Mouse (Mus musculus): ENCODE results near the gene 2810006K23Rik.
"Not testable (repeated sequence)": the region's sequence is repeated elsewhere in the genome, so short reads cannot be mapped to it uniquely, and the experiment has no call there.

2810006K23Rik gene

DNA sequence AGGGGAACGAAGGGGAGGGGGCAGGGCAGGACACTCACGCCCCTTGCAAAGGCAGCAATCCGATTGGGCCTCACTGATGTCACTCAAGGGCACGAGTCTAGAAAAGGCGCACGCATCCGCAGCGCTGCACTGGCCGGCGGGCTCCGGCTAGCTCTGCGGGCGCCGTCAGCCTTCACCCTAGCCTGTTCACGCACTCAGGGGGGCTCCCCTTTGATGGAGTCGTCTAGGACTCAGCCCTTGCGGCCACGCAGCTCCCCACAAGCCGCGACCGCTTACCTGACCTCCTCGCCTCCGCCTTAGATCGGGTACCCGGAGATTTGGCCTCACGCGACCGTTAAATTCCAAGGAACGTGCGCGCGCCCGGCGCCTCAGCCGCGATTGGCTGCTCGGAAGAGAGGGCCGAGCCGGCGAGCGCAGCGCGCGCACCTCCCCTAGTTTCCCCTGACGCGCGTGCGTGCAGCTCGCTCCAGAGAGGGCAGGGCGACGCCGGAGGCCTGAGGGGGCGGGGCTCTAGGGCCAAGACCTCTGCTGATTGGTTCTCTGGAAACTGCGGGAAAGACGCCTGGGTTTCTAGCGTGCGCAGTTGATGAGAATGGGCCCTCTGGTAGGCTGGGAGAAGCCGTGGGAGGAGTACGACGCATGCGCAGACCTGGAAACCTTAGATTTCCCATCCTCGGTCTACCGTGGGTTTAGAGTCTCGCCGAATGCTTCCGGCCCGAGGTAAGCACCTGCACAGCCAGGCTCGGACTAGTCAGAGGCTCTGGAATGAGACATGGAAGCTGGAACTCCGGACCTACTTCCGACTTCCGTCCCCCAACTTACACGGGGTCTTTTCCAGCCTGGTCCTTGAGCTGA lies at the start of gene 2810006K23Rik, which contains the start of gene Mphosph9:
2810006K23Rik (plus strand) TSS at position 580 of the 855 bp plus-strand sequence.
Mphosph9 (minus strand) TSS at position 463 of the 855 bp plus-strand sequence.
- CTCF ChIA-PET = no interaction called here

DNA sequence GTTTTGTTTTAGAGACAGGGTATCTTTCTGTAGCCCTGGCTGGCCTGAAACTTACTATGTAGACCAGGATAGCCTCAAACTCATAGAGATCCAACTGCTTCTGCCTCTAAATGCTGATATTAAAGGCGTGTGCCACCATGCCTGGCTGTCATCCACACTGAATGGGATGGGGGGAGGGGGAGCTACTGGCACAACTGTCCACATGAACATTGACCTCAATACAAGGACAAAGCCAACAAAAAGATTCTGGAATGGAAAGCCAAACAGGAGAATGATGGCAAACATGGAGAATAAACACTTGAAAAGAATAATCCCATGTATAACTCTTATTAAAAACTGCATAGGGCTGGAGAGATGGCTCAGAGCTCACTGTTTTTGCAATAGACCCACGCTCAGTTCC lies 45.0 kb upstream of the 2810006K23Rik start:
- CTCF ChIA-PET = interaction anchor here (0.6 kb wide), 1 partner anchor 162 kb away, joined by 4 read pairs; no protein-coding TSS in a partner anchor

DNA sequence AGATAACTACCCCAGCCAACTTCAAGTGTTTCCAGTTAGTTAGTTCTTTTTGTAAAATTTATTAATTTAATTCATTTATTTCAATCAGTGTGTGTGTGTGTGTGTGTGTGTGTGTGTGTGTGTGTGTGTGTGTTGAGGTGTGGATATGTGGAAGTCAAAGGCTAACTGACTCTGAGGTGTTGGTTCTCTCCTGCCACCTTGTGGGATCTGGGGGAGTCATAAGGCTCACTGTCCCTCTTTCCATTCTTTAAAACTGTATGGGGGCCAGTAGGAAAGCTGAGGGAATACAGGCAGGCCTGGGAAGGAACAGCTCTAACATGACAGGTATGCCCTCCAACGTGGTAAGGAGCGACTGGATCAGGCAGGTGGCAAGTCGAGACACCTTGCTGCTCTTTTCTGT lies 43.6 kb upstream of the 2810006K23Rik start:
- CTCF ChIA-PET = no interaction called here

DNA sequence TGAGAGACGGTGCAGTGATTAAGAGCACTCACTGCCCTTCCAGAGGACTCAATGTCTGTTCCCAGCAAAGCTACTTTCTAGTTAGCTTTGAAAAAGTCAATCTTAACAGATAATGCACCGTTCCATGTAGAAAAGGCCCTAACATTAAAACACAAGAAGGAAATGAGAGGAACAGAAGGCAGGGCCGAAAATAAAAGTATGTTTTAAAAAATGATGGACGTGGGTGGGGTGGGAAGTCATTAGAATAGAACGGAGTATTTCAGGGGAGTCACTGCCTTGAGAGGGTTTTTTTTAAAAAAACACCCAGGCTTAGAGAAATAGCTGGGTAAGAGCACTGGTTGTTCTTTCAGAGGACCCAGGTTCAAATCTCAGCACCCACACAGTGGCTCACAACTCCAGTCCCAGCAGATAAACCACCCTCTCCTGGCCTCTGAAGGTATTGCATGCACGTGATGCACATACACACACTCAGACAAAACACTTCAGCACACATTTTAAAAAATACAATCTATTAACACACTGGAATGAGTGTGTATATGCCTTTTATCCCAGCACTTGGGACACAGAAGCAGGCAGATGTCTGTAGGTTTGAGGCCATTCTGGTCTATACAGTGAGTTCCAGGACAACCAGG lies 40.2 kb upstream of the 2810006K23Rik start:
- CTCF ChIA-PET = interaction anchor here (0.8 kb wide), 1 partner anchor 11 kb away, joined by 3 read pairs; no protein-coding TSS in a partner anchor

DNA sequence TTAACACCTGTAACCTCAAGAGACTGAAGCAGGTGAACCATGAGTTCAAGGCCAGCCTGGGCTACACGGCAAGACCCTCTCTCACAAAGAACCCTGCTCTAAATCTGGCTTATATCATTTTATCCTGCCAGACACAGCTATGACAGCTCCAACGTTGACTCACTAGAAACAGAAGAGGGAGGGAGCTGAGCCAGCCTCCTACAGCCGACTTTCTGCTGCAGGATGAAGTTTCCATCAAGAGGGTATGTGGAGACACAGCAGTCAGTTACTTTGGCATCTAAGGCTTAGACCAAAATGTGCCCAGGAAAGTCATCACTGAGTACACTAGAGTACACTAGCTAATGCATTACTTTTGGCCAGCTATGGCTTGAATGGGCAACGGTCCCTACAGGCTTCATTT lies 37.7 kb upstream of the 2810006K23Rik start:
- CTCF ChIA-PET = no interaction called here

DNA sequence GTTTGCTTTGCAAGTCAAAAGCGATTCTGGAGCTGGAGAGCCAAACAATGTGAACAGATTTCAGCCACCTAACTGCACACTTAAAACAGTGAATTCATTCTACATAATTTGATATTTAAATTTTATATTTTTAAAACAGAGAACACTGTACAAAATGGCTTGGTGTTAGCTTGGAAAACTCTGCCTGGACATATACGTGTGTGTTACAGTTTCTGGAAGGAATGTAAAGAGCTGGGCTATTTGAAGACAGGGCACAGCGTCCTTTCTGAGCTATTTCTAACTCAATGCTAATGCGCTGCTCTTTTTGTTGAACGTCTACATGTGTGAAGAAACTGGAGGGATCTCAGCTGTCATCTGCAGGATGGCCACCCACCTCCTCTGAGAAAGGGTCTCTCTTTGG lies 33.9 kb upstream of the 2810006K23Rik start:
- CTCF ChIA-PET = no interaction called here

DNA sequence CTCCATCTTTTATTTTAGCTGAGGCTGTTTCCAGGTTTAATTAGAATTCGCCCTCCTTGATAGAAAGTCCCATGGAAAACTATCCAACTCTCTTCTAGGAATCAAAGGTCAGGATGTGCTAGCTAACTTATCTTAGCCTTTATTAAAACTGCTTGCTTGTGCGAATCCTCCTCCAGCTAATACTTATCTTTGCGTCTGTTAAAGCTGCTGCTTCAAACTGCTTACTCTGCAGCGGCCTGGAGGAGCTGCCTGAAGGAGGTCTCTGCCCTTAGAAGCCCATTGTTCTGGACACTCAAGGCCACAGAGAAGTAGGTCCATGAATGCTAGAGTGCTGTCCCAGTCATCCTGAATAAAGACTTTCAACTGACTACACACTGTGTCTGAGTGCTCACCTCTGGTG lies 31.4 kb upstream of the 2810006K23Rik start:
- CTCF ChIA-PET = no interaction called here

DNA sequence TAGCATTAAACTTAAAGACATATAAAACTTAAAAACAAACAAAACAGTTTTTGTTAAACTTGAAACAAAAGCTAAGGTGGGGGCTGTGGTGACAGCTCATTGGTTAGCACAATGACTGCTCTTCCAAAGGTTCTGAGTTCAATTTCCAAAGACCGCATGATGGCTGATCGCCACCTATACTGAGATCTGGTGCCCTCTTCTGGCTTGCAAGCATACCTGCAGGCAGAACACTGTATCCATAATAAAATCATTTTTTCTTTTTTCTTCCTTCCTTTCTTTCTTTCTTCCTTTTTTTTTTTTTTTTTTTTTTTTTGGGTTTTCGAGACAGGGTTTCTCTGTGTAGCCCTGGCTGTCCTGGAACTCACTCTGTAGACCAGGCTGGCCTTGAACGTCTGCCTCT lies 28.6 kb upstream of the 2810006K23Rik start:
- CTCF ChIA-PET = interaction anchor here (0.5 to 1.0 kb wide), 2 partner anchors 12 to 444 kb away, joined by 3 to 9 read pairs; no protein-coding TSS in a partner anchor

DNA sequence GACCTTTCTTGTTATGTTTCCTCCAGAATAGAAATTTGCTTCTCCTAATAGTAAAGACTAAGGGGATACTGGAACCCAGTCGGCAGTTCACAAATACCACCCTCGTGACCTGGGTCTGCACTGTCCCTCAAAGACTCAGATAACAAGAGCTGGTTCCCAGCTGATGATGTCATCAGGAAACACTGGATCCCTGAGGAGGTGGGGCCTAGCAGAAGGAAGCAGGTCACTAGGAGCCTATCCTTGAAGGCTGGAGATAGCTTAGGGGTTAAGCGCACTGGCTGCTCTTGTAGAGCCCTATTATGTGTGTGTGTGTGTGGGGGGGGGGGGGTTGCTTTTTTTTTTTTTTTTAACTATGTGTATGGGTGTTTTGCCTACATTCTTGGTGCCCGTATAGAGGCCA lies 27.8 kb upstream of the 2810006K23Rik start:
- CTCF ChIA-PET = no interaction called here

DNA sequence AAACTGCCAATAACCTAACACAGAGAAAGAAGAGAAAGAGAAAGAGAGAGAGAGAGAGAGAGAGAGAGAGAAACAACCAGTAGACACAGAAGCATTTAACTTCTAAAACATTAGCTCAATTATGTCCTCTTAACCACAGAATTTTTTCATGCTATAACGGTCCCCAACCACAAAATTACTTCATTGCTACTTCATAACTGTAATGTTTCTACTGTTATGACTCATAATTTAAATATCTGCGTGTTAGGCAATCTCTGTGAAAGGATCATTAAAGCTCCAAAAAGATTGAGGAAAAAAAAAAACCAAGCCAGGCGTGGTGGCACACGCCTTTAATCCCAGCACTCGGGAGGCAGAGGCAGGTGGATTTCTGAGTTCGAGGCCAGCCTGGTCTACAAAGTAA lies 25.0 kb upstream of the 2810006K23Rik start:
- CTCF ChIA-PET = not testable (repeated sequence)

DNA sequence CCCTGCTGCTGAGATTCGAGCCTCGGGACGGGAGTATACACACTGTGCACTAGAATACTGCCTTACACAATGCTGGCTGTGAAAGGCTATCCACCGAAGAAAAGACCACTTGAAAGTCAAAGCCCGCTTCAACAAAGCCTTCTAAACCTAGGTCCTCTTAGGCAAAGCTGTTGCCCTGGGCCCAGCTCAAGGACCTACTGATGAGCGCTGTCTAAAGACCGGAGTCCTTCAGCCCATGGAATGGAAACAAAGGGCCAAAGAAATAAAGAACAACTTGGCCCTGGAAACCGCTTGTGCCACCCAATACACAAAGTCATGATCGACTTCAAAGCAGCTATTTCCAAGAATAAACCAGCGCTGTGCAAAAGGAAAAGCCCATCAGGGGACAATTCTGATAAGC lies 18.7 kb upstream of the 2810006K23Rik start:
- CTCF ChIA-PET = interaction anchor here (0.7 kb wide), 1 partner anchor 92 kb away, joined by 3 read pairs; no protein-coding TSS in a partner anchor

GRCm38 (mm10) chr5:124310091-124310490 lies 17.8 kb upstream of the 2810006K23Rik start:
- CTCF ChIA-PET = interaction anchor here (0.7 kb wide), 1 partner anchor 91 kb away, joined by 3 read pairs; no protein-coding TSS in a partner anchor

DNA sequence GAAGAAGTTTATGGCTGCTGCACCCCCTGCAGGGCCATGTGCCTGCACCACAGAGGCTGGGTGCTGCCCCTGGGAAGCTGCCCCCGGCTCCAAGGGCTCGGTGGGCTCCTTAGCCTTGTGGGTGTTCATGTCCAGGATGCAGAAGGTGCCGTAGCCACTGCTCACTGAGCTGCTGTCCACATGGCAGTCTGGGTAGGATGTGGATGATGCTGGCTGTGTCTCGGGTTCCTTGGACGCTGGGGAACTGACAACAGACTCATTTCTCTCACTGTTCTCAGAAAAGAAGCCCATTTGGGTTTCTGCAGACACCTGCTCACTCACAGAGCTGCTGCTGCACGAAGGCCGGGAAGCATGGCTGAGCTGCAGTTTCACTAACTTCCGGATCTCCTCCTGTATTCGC lies 12.4 kb upstream of the 2810006K23Rik start:
- CTCF ChIA-PET = no interaction called here

- CTCF ChIA-PET = no interaction called here
Observed at GRCm38 (mm10) chr5:124315941-124316340, 11.9 kb upstream of the 2810006K23Rik start.

DNA sequence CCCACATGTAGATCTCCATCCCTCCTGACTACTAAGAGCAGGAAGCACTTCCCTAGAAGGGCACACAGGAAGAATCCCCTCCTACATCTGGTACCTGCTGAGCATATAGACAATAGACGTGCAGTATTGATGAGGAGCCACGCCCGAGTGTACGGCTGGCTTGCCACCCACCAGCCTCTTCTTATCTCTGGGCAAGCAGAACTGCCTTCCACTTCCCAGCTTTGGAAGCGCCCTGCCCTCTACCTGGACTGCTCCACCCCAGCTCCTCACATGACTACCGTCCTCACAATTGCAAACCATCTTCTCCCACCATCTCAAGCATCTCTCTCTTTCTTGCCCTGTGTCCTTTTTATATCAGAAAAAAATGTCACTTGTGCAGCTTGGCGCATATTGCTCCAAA lies 10.2 kb upstream of the 2810006K23Rik start:
- CTCF ChIA-PET = no interaction called here

DNA sequence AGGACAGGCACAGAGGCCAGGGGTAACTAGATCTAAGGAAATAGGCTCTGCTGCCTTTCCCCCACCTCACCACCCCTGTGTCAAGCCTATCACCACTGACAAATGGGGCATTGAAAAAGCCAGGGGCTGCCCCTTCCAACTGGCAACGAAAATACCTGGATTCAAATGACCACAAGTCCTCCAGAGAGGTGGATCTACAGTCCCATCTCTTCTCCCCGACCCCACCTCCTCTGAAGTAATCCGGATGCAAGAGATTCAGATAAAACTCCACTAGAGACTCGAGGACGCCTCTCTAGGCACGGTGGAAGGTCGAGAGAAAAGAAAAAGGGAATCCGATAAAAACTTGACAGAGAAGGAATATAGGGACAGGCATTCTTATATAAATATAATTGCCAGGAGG lies 1.1 kb upstream of the 2810006K23Rik start:
- CTCF ChIA-PET = no interaction called here

DNA sequence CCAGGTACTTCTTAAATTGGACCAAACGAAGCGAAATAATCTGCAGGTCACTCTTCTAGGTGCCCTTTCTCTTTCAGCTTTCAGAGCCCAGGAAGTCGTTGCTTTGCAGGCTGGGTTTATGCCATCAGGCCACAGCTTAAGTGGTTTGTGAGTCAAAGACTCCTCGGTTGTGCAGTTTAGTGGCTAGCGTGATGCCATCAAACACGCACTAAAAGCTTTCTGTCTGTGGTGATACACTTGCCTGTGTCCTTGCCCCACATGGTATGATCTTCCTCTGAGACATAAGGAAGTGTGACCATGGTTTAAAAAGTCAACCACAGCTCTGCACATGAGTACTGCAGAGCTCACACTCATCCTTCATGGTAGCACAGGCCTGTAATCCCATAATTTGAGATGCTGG lies 2.2 kb downstream of the 2810006K23Rik start:
- CTCF ChIA-PET = no interaction called here

DNA sequence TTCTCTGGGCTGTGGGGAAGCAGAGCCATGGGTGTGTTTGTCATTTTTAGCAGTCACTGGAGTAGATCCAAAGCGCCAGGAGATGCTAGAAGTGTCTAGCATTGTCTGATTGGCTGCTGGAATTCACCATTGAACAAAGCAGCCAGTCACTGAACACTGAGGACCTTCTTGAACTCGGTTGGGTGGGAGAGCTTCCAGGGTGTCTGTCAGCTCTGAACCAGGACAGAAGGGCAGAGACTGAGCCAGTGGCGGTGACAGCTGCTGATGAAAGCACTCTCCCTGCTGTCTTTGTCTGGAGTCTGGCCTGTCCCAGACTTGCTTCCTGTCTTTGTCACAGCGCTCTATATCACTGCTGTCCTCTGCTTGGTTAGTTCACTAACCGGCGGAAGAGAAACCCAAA lies 6.5 kb downstream of the 2810006K23Rik start:
- CTCF ChIA-PET = no interaction called here

- CTCF ChIA-PET = no interaction called here
Observed at GRCm38 (mm10) chr5:124337103-124337502, 9.2 kb downstream of the 2810006K23Rik start.

GRCm38 (mm10) chr5:124337909-124338308 lies 10.0 kb downstream of the 2810006K23Rik start:
- CTCF ChIA-PET = no interaction called here

- CTCF ChIA-PET = no interaction called here
Observed at GRCm38 (mm10) chr5:124338791-124339190, 10.9 kb downstream of the 2810006K23Rik start.

DNA sequence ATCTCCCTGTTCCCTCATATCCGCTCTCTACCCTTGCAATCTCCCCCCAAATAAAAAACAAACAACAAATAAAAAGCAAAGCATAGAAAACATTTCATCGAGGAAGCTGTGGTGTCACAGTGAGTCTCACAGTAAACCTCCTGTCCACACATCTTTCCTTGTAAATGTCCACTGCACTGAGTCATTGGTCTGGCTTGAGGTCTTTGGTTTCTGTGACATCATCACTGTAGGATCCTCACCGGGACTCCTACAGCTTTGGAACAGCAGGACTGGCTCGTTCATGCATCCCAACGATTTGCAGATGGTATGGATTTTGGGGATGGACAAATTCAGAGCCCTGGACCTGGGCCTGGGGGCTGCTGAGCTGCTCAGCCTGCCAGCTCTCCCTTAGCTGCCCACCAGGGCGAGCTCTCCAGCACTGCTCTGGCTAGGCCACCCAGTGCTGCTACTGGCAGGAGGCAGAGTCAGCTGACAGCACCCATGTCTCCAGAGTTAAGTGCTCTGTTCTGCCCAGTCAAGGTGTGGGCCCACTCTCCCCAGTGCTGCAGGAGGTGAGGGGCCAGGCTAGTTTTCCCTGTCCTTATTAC lies 14.0 kb downstream of the 2810006K23Rik start:
- CTCF ChIA-PET = not testable (repeated sequence)

DNA sequence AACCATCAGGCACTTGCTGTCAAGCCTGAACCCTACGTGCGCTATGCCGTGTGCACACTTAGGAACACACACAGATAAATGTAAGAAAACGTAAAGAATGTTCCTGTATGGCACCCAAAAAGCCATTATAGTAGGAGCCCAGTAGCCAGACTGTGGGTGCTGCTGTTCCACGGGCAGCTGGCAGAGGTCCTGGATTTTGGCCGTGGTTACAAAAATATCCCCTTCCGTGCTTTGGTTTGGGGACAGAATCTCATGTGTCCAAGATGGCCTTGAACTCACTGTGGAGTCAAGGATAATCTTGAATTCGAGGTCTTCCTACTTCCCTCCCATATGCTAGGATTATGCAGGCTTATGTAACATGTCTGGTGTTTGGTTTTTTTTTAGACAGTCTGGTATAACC lies 15.0 kb downstream of the 2810006K23Rik start:
- CTCF ChIA-PET = no interaction called here

Data from spleen, embryonic (tissue).